Mouse (Mus musculus): ENCODE results near the gene Tas2r140. TPM values are rescaled to one million over a fixed set of nuclear protein-coding genes. Genes with fewer than 3 reads are reported as not detected.

Gene Tas2r140
- total RNA-seq (2023), result not detected

GRCm38 (mm10) chr6:133055716-133056115 lies at the start of gene Tas2r140:
Gene Tas2r140, minus strand, starts transcription at chr6:133055816.

GRCm38 (mm10) chr6:133104609-133104921 lies 48.9 kb upstream of the Tas2r140 start, which contains the start of gene Smim10l1:
Gene Smim10l1, plus strand, starts transcription at chr6:133104909.

GRCm38 (mm10) chr6:133037001-133037400 lies 18.6 kb downstream of the Tas2r140 start, which contains the start of gene Tas2r103:
Gene Tas2r103, minus strand, starts transcription at chr6:133037101.

Other genes with a start within 250 kb of the Tas2r140 start
- not detected for gene Tas2r123, start 208.7 kb downstream of the Tas2r140 start, total RNA-seq (2023)
- gene Tas2r116, start 200.4 kb downstream of the Tas2r140 start, total RNA-seq (2023), result not detected
- gene Tas2r110, start 187.8 kb downstream of the Tas2r140 start, total RNA-seq (2023), result not detected
- not detected for gene Tas2r113, start 162.8 kb downstream of the Tas2r140 start, total RNA-seq (2023)
- gene Tas2r125, start 146.2 kb downstream of the Tas2r140 start, total RNA-seq (2023), result not detected
- not detected for gene Tas2r129, start 104.7 kb downstream of the Tas2r140 start, total RNA-seq (2023)
- gene Tas2r131, start 97.9 kb downstream of the Tas2r140 start, total RNA-seq (2023), result not detected
- gene Tas2r109, start 74.9 kb downstream of the Tas2r140 start, total RNA-seq (2023), result not detected
- gene Tas2r103, start 18.7 kb downstream of the Tas2r140 start, total RNA-seq (2023), result not detected
- 10 to 100 TPM; 18.4 to 19.1 TPM for gene Smim10l1, start 49.1 kb upstream of the Tas2r140 start, total RNA-seq (2023)
- not detected for gene 5530400C23Rik, start 236.4 kb upstream of the Tas2r140 start, total RNA-seq (2023)

Data from monocyte, adult 59 days (primary cell).